In genomic region chr5:127319096-127319779, GRCm38 (mm10) we compare ENCODE assay signal across 11 mouse cellular contexts.
DNase-seq lines count a peak whose midpoint lies in the region; ATAC-seq and TF ChIP-seq lines count a peak whose summit lies in the region.
"Had no signal": no experiment of that assay in that cellular context is flagged by ENCODE, and none has a peak within 500 bp of the region (broad histone marks: within the 10 kb centered on the region; RNA-seq: fewer than 3 reads in every experiment).

No protein-coding gene starts in this region.

- no peak for TF ChIP-seq CTCF in lung, embryonic 14.5 days (IDR thresholded peaks at IDR 0.05; ENCODE audit: low read depth)
- TF ChIP-seq CTCF in lung, adult 2 months (IDR thresholded peaks at IDR 0.05; ENCODE audit: insufficient read depth, low read length) = no peak

- no peaks in the 10 kb centered on the region for H3K27me3 ChIP-seq in lung, embryonic 14.5 days (ENCODE audit: insufficient read depth, low read length)
- H3K27me3 ChIP-seq in forebrain, embryonic 14.5 days (replicated peaks; ENCODE audit: control insufficient read depth, insufficient read depth, low read length) = no peaks in the 10 kb centered on the region

- no peak overlapping the region; the same call in 1 of the 2 replicates for H3K9ac ChIP-seq in lung, embryonic 14.5 days
- no peak overlapping the region for H3K9ac ChIP-seq in forebrain, embryonic 14.5 days (ENCODE audit: low read length)

- no peak for TF ChIP-seq POLR2A in lung, adult 2 months (IDR thresholded peaks at IDR 0.05; ENCODE audit: borderline replicate concordance, extremely low read depth, low read depth, low read length)

- peak overlapping the region; percentile 90 for H3K27ac ChIP-seq in lung, embryonic 14.5 days (ENCODE audit: low read depth)
- no peak overlapping the region for H3K27ac ChIP-seq in forebrain, embryonic 14.5 days (ENCODE audit: low read depth, low read length)

- H3K4me1 ChIP-seq in lung, embryonic 14.5 days (ENCODE audit: insufficient read depth) = peaks cover 35% of the 10 kb centered on the region
- no peaks in the 10 kb centered on the region for H3K4me1 ChIP-seq in lung, adult 2 months (ENCODE audit: control insufficient read depth, insufficient read depth, low read length)
- H3K4me1 ChIP-seq in forebrain, embryonic 14.5 days (ENCODE audit: control insufficient read depth, insufficient read depth, low read length) = peaks cover 18% of the 10 kb centered on the region

- no peaks in the 10 kb centered on the region for H3K36me3 ChIP-seq in lung, embryonic 14.5 days (ENCODE audit: insufficient read depth)
- H3K36me3 ChIP-seq in forebrain, embryonic 14.5 days (ENCODE audit: control insufficient read depth, insufficient read depth, low read length) = no peaks in the 10 kb centered on the region

- ATAC-seq in lung, embryonic 14.5 days (ENCODE audit: insufficient read depth) = peak; percentile 80
- no peak for ATAC-seq in forebrain, embryonic 14.5 days

- H3K4me3 ChIP-seq in lung, embryonic 14.5 days (ENCODE audit: low read depth, low read length) = no peak overlapping the region
- H3K4me3 ChIP-seq in lung, adult 2 months (replicated peaks; ENCODE audit: extremely low read depth, low read depth, low read length) = no peak overlapping the region
- no peak overlapping the region for H3K4me3 ChIP-seq in forebrain, embryonic 14.5 days (ENCODE audit: low read depth, low read length)

- H3K4me2 ChIP-seq in lung, embryonic 14.5 days = 0 out of 2 replicates have a peak overlapping the region, but pooled peaks have one; percentile 4
- H3K4me2 ChIP-seq in forebrain, embryonic 14.5 days (ENCODE audit: low read length) = no peak overlapping the region
- H3K4me2 ChIP-seq: liver, embryonic 11.5 days had no signal

- WGBS in lung, embryonic 14.5 days = 24% methylated on average over 12 of the region's 12 CpGs
- WGBS in lung, adult 2 months = 53% methylated on average over 12 of the region's 12 CpGs
- WGBS in forebrain, embryonic 14.5 days = 34% methylated on average over 12 of the region's 12 CpGs

- peak; percentile 92 for DNase-seq in lung, embryonic 14.5 days
- no peak for DNase-seq in lung, adult 2 months
- DNase-seq in embryo, embryonic 9.5 days (ENCODE audit: extremely low spot score) = peak; percentile 67
- peak; percentile 39 for DNase-seq in forebrain, embryonic 14.5 days (ENCODE audit: low spot score)
- peak; percentile 52 for DNase-seq in lung, postnatal 36 days
- no peak for DNase-seq in layer of hippocampus, postnatal 14 days (ENCODE audit: low spot score in 2 of 2)
- DNase-seq in layer of hippocampus, adult 8-10 months (ENCODE audit: low spot score in 2 of 2) = no peak
- DNase-seq: cerebellum, adult 2 months; kidney, adult 11 months; thymus, postnatal 14 days had no signal

- no peaks in the 10 kb centered on the region for H3K9me3 ChIP-seq in lung, embryonic 14.5 days (ENCODE audit: low read depth, low read length)
- no peaks in the 10 kb centered on the region for H3K9me3 ChIP-seq in forebrain, embryonic 14.5 days (replicated peaks; ENCODE audit: control insufficient read depth, low read length)

Comparison
In these comparisons a context has a peak if more than half of its experiments do, and no peak if none do; other contexts are left out.
1. DNase-seq: peak in lung, embryonic 14.5 days (single experiment), embryo, embryonic 9.5 days (single experiment), forebrain, embryonic 14.5 days (single experiment) and lung, postnatal 36 days (single experiment); none in lung, adult 2 months (single experiment), layer of hippocampus, postnatal 14 days (0 of 2) and layer of hippocampus, adult 8-10 months (0 of 2).